Mouse (Mus musculus) lung, postnatal 0 days (tissue): ENCODE data around the gene Zc3h14.

Experiments
- CTCF ChIP-seq: IDR thresholded peaks from 2 replicates; pipeline ENCODE4 v1.5.1; 2016; ENCODE audit warnings: antibody characterized with exemption, mild to moderate bottlenecking
- EP300 ChIP-seq: IDR thresholded peaks from 2 replicates; pipeline ENCODE4 v1.6.1; 2016; ENCODE audit warnings: antibody characterized with exemption, mild to moderate bottlenecking, control low read depth

DNA sequence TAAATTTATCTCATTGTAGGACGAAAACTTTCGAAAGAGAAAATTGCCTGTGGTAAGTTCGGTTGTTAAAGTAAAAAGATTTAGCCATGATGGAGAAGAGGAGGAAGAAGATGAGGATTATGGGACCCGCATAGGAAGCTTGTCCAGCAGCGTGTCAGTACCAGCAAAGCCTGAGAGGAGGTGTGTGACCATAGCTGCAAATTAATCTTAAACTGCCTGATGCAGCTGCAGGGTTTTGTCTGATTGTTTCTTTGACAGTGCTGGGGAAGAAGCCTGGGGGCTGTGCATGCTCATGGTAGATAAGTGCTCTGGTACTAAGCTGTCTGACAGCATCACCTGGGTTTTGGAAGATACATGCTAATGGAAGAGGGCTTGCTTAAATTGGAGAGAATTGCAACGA, 12.9 kb downstream of the Zc3h14 start:
- TF ChIP-seq EP300: no peak
- TF ChIP-seq CTCF: no peak
